In the genomic region with DNA sequence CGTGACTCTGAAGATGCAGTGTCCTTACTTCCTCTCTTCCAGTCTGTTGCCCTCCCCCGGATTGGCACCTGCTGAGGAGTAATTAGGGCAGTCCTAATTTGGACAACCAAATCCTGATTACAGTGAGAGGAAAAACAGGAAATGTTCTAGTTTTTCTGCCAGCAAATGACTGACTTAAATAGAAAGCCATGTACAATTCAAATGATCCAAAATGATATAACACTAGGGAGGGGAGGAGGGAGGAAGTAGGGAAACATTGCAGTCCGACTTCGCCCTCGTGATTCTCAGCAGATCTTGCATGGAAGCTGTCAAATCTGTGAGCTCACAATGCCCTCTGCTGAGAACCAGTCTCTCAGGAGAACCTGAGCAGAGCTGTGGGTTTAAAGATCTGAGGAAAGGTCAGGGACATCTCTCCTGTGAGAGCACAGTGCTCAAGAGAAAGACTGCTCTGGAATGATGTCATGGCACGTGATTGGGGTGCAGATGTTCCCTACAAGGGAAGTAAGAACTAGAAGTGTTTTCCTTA, we compare ENCODE assay signal across 8 mouse cellular contexts.
DNase-seq lines count a peak whose midpoint lies in the region; ATAC-seq lines count a peak whose summit lies in the region.

No protein-coding gene starts in this region.

- DNase-seq in cerebellum, postnatal 4 days (ENCODE audit: low spot score in 2 of 2), result no peak
- DNase-seq in 416B (ENCODE audit: low read depth), result peak; percentile 7
- peak; percentile 91 for DNase-seq in cerebellum, adult 9-11 months
- DNase-seq in layer of hippocampus, adult 11-12 months (ENCODE audit: low spot score), result peak; percentile 58
- peak; percentile 30 to 59 for DNase-seq in right cerebral cortex, postnatal 36 days (ENCODE audit: low spot score in 2 of 2)
- no peak for DNase-seq in thymus, postnatal 14 days

- WGBS in hindbrain, embryonic 12.5 days, result 75% methylated on average over 6 of the region's 6 CpGs

- H3K4me2 ChIP-seq in hindbrain, embryonic 12.5 days (replicated peaks), result no peak overlapping the region

- no peak overlapping the region for H3K9ac ChIP-seq in hindbrain, embryonic 12.5 days

- H3K9me3 ChIP-seq in hindbrain, embryonic 12.5 days (replicated peaks), result no peaks in the 10 kb centered on the region

- no peaks in the 10 kb centered on the region for H3K27me3 ChIP-seq in hindbrain, embryonic 12.5 days

- no peaks in the 10 kb centered on the region for H3K4me1 ChIP-seq in hindbrain, embryonic 12.5 days

- no peak overlapping the region for H3K4me3 ChIP-seq in hindbrain, embryonic 12.5 days

- H3K27ac ChIP-seq in hindbrain, embryonic 12.5 days, result no peak overlapping the region

- no peaks in the 10 kb centered on the region for H3K36me3 ChIP-seq in hindbrain, embryonic 12.5 days

- ATAC-seq in cerebellum, adult (ENCODE audit: insufficient number of reproducible peaks, low FRiP score, low TSS enrichment), result peak; percentile 92
- ATAC-seq in hindbrain, embryonic 12.5 days (ENCODE audit: low FRiP score), result no peak

Comparison
In these comparisons a context has a peak if more than half of its experiments do, and no peak if none do; other contexts are left out.
1. DNase-seq: peak in 416B (single experiment), cerebellum, adult 9-11 months (single experiment), layer of hippocampus, adult 11-12 months (single experiment) and right cerebral cortex, postnatal 36 days (2 of 2); none in cerebellum, postnatal 4 days (0 of 2) and thymus, postnatal 14 days (single experiment).